In genomic region chr1:66449471-66449870, GRCm38 (mm10) we compare ENCODE assay signal across 13 mouse cellular contexts. TPM values are rescaled to one million over a fixed set of nuclear protein-coding genes. Genes with fewer than 3 reads are reported as not detected.
DNase-seq lines count a peak whose midpoint lies in the region.
"Had no signal": no experiment of that assay in that cellular context is flagged by ENCODE, and none has a peak within 500 bp of the region (broad histone marks: within the 10 kb centered on the region; RNA-seq: fewer than 3 reads in every experiment).

No protein-coding gene starts in this region.

- DNase-seq in cerebellum, adult 18-20 months = peak; percentile 30 to 31
- DNase-seq in cerebellum, adult 8-10 months = no peak
- DNase-seq in heart, adult 11 months = peak; percentile 59
- DNase-seq in heart, postnatal 4 days = no peak
- peak; percentile 17 for DNase-seq in adipocyte (ENCODE audit: low spot score)
- no peak for DNase-seq in layer of hippocampus, postnatal 10 days (ENCODE audit: low spot score in 2 of 2)
- DNase-seq: adrenal gland, adult 2 months; adrenal gland, postnatal 14 days; B cell, adult 2 months; gastrocnemius, postnatal 25 days; kidney, adult 11 months; kidney, adult 8-10 months had no signal

RNA-seq across cellular contexts. Expression of gene Unc80, which starts 18.7 kb away (rescaled TPM):
- under 1 TPM; 0.10 to 0.18 TPM for total RNA-seq in heart, postnatal 4 days (2021)
- total RNA-seq in layer of hippocampus, postnatal 10 days (2021) = 10 to 100 TPM; 95.2 to 99.4 TPM
- total RNA-seq: common myeloid progenitor, adult 5-6 weeks had no signal

Comparison
In these comparisons a context has a peak if more than half of its experiments do, and no peak if none do; other contexts are left out.
1. DNase-seq: peak in cerebellum, adult 18-20 months (2 of 2), heart, adult 11 months (single experiment) and adipocyte (single experiment); none in cerebellum, adult 8-10 months (single experiment), heart, postnatal 4 days (single experiment) and layer of hippocampus, postnatal 10 days (0 of 2).
2. RNA of gene Unc80, which starts 18.7 kb away (total RNA-seq): 95.2 to 99.4 TPM in layer of hippocampus, postnatal 10 days; 0.10 to 0.18 TPM in heart, postnatal 4 days; every median in the first group is over 10 times any median in the second.